Mouse (Mus musculus) bone marrow, adult 2 months (tissue): ENCODE measurements around the gene Fam160a2. TPM values are rescaled to one million over a fixed set of nuclear protein-coding genes. Genes with fewer than 3 reads are reported as not detected.
"Not testable (repeated sequence)": the region's sequence is repeated elsewhere in the genome, so short reads cannot be mapped to it uniquely, and the experiment has no call there.

Experiments used
- H3K27ac ChIP-seq: fragments of 200-500 bp; 2 replicates; pipeline ENCODE4 v1.5.1; 2012; ENCODE audit warnings: low read depth, mild to moderate bottlenecking, control low read depth, inconsistent platforms, low read length; ENCODE audit not compliant: control insufficient read depth, poor library complexity, insufficient read depth
- H3K4me1 ChIP-seq: fragments of 200-500 bp; 2 replicates; pipeline ENCODE4 v1.6.1; 2011; ENCODE audit warnings: low read length; ENCODE audit not compliant: control insufficient read depth, insufficient read depth
- H3K4me3 ChIP-seq: fragments of 200-500 bp; replicated peaks from 2 replicates; pipeline ENCODE3; 2011; ENCODE audit warnings: mild to moderate bottlenecking, low read depth, low read length, control low read depth; ENCODE audit not compliant: control insufficient read depth
- CTCF ChIP-seq: fragments of 200-500 bp; IDR thresholded peaks from 2 replicates; pipeline ENCODE4 v1.5.1; 2011; ENCODE audit warnings: low read length, control low read depth; ENCODE audit not compliant: control insufficient read depth, insufficient read depth
- POLR2A ChIP-seq: fragments of 200-500 bp; IDR thresholded peaks from 2 replicates; pipeline ENCODE4 v1.6.1; 2011; ENCODE audit warnings: low read depth, mild to moderate bottlenecking, control low read depth, low read length, borderline replicate concordance; ENCODE audit not compliant: control insufficient read depth
- whole genome bisulfite sequencing: fragments of 180-500 bp; shearing (Covaris S2); methylation state at CpG from one replicate; pipeline ENCODE4 v1.1.7; 2018; 5-methylcytosine and 5-hydroxymethylcytosine counted together
- polyA plus RNA-seq: library from polyadenylated mRNA; stranded (reverse); fragments of >200 nt; gene quantifications from 2 replicates; pipeline ENCODE4 v1.2.4, GENCODE M21; 2011; ENCODE audit warnings: low replicate concordance; ENCODE audit not compliant: missing spikeins, insufficient read depth, insufficient read length

Gene Fam160a2
- polyA plus RNA-seq, 1 experiment = 112 TPM

DNA sequence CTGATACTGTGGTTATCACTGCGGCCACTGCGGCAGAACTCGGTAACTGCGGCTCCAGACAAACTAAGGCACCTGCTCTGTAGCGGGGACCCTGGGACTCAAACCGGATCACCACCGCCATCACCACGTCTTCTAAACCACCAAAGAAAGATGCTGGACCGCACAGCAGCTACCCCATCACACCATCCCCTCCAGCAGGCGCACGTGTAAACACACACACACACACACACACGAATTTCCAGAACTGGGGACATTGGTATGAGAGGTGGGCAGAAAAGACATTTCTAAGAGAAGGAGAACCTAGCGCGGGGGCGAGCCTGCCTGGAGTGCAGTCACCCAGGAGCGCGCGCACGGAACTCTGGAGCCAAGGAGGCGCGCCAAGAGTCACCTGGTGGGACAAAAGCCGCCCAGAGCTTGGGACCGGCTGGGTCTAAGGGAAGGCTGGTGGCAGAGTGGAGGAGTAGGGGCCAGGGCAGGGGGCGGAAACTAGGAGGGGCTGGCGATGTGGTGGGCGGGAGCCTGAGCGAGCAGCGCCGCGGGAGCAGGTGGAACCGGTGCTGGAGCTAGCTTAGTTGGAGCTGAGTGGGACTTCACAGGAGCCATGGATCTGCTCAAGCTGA is 25.7 kb upstream of the Fam160a2 start, which contains the start of gene Cckbr:
Gene Cckbr (plus strand): TSS at position 308 of the 620 bp plus-strand sequence.
- 2% methylated on average over 31 of the region's 31 CpGs for WGBS
- Histone ChIP-seq H3K4me1 (no peaks in the 10 kb centered on the region), H3K4me3 (no peak within 1 kb of the TSS), H3K27ac (no peak within 1 kb of the TSS)
- no peak for TF ChIP-seq POLR2A
- TF ChIP-seq CTCF = no peak

DNA sequence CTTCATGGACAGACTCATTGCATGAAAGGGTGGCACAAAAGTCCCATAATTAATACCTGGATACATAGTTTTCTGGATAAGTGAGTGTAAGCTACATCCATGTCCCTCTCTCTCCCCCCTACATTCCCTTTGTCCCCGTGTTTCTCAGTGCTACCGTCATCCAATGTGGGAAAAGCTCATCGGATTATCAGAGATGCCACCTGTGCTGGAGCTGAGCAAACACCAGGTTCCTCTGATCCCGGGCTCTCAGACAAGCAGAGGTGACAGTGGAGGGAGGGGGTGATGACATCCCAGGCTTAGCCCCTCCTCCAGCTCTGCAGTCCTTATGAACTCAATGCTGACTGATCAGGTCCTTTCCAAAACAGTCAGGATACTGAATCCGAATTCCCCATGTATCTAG is 24.5 kb upstream of the Fam160a2 start:
- TF ChIP-seq POLR2A (no peak), CTCF (no peak)
- no peaks in the 10 kb centered on the region for H3K4me1 ChIP-seq
- no peak overlapping the region for H3K4me3 ChIP-seq
- no peak overlapping the region for H3K27ac ChIP-seq
- WGBS = 25% methylated on average over 5 of the region's 5 CpGs

DNA sequence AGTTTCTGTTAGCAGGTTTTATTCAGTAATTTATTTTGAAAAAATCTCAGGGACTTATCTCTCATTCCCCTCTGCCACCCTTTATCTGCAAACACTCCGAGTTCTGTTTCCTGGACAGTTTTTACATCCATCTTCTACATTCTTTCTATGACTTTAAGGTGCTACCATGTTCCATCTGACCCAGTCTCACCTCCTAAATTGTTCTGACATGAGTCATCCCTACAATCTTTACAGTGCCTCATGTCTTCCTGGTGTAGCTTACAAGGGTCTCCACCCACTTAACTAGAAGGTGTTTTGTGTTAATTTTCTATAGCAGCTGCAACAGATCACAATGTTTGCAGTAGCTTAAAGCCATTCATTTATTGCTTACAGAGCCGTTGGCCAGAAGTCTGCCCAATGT is 21.0 kb upstream of the Fam160a2 start:
- no peak for TF ChIP-seq CTCF
- TF ChIP-seq POLR2A = no peak
- Histone ChIP-seq H3K4me3 (no peak overlapping the region), H3K27ac (no peak overlapping the region), H3K4me1 (no peaks in the 10 kb centered on the region)
- 35% methylated on average over 2 of the region's 2 CpGs for WGBS

DNA sequence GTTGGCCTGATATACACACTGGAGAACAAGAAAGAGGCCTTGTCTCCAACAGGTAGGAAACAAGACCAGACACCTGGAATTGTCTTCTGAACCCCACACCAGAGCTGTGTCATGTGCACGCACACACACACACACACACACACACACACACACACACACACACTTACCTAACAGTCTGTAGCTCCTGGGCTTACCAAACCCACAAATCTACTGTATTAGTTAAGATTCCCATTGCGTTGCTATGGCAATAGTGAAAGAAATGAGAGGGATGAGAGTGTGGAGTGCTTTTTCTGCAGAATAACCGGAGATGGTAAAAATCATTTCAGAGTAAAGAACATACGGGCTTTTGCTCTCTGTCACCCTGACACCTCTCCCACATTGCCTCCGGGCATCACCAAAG is 18.3 kb upstream of the Fam160a2 start:
- H3K4me1 ChIP-seq = no peaks in the 10 kb centered on the region
- 85% methylated on average over 5 of the region's 5 CpGs for WGBS
- TF ChIP-seq POLR2A (no peak), CTCF (no peak)
- no peak overlapping the region for H3K4me3 ChIP-seq
- H3K27ac ChIP-seq = no peak overlapping the region

DNA sequence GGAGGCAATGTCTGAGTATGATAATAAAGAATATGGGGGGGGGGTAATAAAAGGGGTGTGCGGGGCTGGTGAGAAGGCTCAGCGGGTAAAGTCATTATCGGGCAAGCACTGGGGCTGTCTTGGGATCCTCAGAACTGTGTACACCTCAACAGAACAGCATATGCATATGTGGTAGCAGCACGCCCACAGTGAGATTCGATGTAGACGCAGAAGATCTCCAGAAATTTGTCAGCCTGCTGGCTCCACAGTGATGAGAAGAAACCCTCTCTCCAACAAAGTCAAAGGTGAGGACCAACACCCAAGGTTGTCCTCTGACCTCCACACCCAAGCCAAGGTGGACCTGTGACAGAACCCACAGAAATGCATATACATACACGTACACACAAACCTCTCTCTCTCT is 16.7 kb upstream of the Fam160a2 start:
- Histone ChIP-seq H3K4me3 (no peak overlapping the region), H3K27ac (no peak overlapping the region), H3K4me1 (no peaks in the 10 kb centered on the region)
- WGBS = 87% methylated on average over 7 of the region's 7 CpGs
- TF ChIP-seq CTCF (no peak), POLR2A (no peak)

DNA sequence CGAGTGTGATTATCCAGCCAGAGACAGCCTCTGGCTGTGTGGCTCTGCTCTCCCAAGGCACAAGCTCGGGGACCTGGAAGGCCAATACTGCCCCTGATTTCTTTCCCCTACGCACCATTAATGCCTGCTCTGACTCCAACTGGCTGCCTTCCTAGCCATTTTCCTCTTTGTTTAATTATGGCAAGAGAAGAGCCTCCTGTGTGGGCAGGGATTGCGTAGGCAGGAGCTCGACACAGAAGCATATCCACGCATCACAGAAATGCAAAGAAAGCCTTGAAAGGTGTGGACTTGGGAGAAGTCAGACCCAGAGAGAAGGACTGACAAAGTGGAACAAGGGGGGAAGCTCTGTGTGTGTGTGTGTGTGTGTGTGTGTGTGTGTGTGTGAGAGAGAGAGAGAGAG is 14.5 kb upstream of the Fam160a2 start:
- no peak for TF ChIP-seq CTCF
- TF ChIP-seq POLR2A = no peak
- 61% methylated on average over 6 of the region's 6 CpGs for WGBS
- no peaks in the 10 kb centered on the region for H3K4me1 ChIP-seq
- no peak overlapping the region for H3K27ac ChIP-seq
- no peak overlapping the region for H3K4me3 ChIP-seq

DNA sequence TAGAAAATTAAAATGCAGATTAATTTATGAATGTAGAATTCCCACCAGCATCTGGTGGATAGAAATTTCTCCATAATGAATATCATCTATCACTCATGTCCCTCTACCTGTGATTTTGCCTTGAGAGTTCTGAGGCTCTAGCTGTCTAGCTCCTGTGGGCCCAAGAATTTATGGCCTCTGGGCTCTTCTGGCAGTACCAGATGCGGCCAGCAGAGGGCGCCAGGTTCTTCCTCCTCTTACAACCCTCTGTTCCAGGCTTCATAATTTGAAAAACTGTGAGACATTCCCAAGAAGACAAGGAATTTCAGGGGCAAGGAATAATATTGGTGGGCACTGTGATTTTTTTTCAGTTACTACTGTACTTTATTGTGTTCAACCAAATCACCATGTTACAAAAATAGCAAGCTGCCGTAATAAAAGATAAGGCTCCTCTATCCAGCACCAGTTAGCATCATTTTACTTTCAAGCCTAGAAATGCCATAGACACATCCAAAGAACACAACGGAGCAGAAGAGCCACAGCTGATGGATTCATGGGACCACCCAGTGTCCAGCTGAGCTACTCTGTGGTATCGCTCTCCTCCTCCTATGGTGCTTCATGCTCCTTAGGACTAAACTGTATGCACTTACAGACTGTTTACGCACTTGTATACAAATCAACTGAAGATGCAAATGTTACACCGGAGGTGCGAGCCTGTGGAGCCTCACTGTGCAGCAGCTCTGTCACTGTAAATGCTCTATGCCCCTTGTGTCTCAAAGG is 12.2 kb upstream of the Fam160a2 start:
- TF ChIP-seq CTCF = peak; percentile 82
- not testable (repeated sequence) for H3K4me3 ChIP-seq, H3K27ac ChIP-seq, H3K4me1 ChIP-seq
- 56% methylated on average over 8 of the region's 8 CpGs for WGBS

DNA sequence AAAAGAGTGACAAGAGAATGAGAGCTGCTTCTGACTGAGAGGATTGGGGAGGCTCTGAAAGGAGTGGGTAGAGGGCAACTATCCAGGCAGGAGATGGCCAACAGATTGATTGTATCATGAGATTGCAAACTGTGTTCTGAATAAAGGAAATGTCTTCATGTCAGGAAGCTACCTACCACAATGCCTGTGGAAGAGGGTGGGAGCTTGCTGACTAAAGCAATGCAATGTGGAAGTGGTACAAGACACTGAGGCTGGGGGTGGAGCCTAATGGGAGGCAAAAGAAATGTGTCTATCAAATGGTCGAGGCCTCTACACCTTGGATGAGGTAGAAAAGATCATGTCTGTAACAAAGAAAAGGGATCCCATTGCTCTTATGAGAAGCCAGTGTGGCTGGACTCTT is 6.5 kb upstream of the Fam160a2 start:
- H3K4me3 ChIP-seq = no peak overlapping the region
- WGBS = 21% methylated on average over 1 of the region's 1 CpGs
- no peak for TF ChIP-seq CTCF

More for the DNA sequence above, 6.5 kb upstream of the Fam160a2 start:
- peaks cover 9% of the 10 kb centered on the region for H3K4me1 ChIP-seq
- H3K27ac ChIP-seq = no peak overlapping the region; the same call in 1 of the 2 replicates
